Mouse (Mus musculus) lung, embryonic 15.5 days (tissue): ENCODE data around the gene Galm. TPM values are rescaled to one million over a fixed set of nuclear protein-coding genes. Genes with fewer than 3 reads are reported as not detected.

Experiments used
- ATAC-seq: fragments of 200-750 bp; cut with Nextera tagmentation; 2 replicates; pipeline ENCODE4 v1.8.0; 2017; ENCODE audit warnings: moderate number of reproducible peaks, borderline replicate concordance; ENCODE audit not compliant: low FRiP score, low TSS enrichment; ENCODE audit errors: extremely low read depth
- H3K27ac ChIP-seq: fragments of 300-500 bp; sonication (generic); 2 replicates; pipeline ENCODE4 v1.5.1; 2015; ENCODE audit warnings: moderate library complexity, mild to moderate bottlenecking, inconsistent platforms
- H3K27me3 ChIP-seq: fragments of 300-500 bp; sonication (generic); 2 replicates; pipeline ENCODE4 v1.6.1; 2015; ENCODE audit warnings: inconsistent platforms
- H3K36me3 ChIP-seq: fragments of 300-500 bp; sonication (generic); 2 replicates; pipeline ENCODE4 v1.6.1; 2015; ENCODE audit warnings: inconsistent platforms
- H3K4me1 ChIP-seq: fragments of 300-500 bp; sonication (generic); 2 replicates; pipeline ENCODE4 v1.6.1; 2015; ENCODE audit warnings: inconsistent platforms
- H3K4me2 ChIP-seq: fragments of 300-500 bp; sonication (generic); 2 replicates; pipeline ENCODE4 v1.6.1; 2015; ENCODE audit warnings: inconsistent platforms, mild to moderate bottlenecking, moderate library complexity
- H3K4me3 ChIP-seq: fragments of 300-500 bp; sonication (generic); 2 replicates; pipeline ENCODE4 v1.5.1; 2015; ENCODE audit warnings: mild to moderate bottlenecking, inconsistent platforms
- H3K9ac ChIP-seq: fragments of 300-500 bp; sonication (generic); 2 replicates; pipeline ENCODE4 v1.6.1; 2015; ENCODE audit warnings: inconsistent platforms
- H3K9me3 ChIP-seq: fragments of 300-500 bp; sonication (generic); 2 replicates; pipeline ENCODE4 v1.6.1; 2016; ENCODE audit warnings: inconsistent platforms
- WGBS: fragments of 180-500 bp; shearing (Covaris S2); methylation state at CpG from one replicate; pipeline ENCODE4 v1.1.7; 2015; 5-methylcytosine and 5-hydroxymethylcytosine counted together
- polyA plus RNA-seq: library from polyadenylated mRNA; unstranded; fragments of >200 nt; fragmentation: Nextera tagmentation; extraction: Ambion mirVana; gene quantifications from 2 replicates; pipeline ENCODE4 v1.2.1, GENCODE M21; 2015

The Galm gene
- polyA plus RNA-seq, 1 experiment from 2014 or later, result 19.4 TPM

DNA sequence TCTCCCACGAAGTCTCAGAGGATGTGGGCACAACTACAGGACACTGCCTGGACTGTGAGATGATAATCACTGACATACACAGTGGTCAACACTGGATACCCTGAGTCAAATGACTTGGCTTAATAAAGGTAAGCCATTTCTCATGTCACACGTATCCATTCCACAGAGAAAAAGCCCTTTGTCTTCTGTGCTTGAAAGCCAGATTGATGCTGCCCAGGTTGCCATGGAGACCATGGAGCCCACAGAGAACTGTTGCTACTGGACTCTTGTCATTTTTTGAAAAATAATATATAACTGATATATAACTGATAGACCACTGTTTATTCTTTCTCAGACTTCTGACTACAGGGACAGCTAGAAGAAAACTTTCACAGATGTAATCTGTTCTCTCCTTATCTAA lies 30.1 kb upstream of the Galm start:
- no peak for ATAC-seq
- H3K9ac ChIP-seq, result no peak overlapping the region
- H3K4me3 ChIP-seq, result no peak overlapping the region
- H3K27ac ChIP-seq, result no peak overlapping the region
- H3K4me1 ChIP-seq, result 0 out of 2 replicates have a peak, but pooled peaks cover 9% of the 10 kb centered on the region
- no peaks in the 10 kb centered on the region for H3K27me3 ChIP-seq
- H3K36me3 ChIP-seq, result no peaks in the 10 kb centered on the region
- WGBS, result 23% methylated on average over 2 of the region's 2 CpGs
- no peak overlapping the region for H3K4me2 ChIP-seq
- H3K9me3 ChIP-seq, result no peaks in the 10 kb centered on the region

- Histone ChIP-seq H3K27me3 (no peaks in the 10 kb centered on the region), H3K4me2 (no peak overlapping the region), H3K9me3 (no peaks in the 10 kb centered on the region), H3K4me1 (0 out of 2 replicates have a peak, but pooled peaks cover 9% of the 10 kb centered on the region), H3K27ac (no peak overlapping the region), H3K9ac (no peak overlapping the region), H3K4me3 (no peak overlapping the region), H3K36me3 (no peaks in the 10 kb centered on the region)
- WGBS, result 73% methylated on average over 6 of the region's 6 CpGs
- no peak for ATAC-seq
Measured at GRCm38 (mm10) chr17:80099823-80100222, 27.4 kb upstream of the Galm start.

DNA sequence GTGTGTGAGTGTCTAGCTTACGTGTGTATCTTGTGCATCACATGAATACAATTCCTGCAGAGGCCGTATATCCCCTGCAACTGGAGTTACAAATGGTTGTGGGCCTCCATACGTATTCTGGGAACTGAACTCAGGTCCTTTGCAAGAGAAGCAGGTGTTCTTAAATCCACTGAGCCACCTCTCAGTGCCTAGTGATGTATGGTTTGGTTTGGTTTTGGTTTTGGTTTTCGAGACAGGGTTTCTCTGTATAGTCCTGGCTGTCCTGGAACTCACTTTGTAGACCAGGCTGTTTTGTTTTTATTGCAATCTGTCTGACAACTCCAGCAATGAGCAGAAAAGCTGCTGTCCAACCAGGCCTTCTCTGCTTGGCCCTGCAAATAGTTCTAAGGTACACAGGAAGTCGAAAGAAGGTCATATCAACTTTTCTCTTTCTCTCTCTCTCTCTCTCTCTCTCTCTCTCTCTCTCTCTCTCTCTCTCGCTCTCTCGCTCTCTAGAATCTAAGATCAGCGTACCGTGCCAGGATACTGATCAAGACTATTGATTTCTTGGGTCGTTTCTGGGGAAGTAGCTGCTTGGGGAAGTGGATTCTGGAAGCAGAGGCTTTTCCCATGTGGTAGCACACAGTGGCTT lies 21.8 kb upstream of the Galm start:
- Histone ChIP-seq H3K36me3 (no peaks in the 10 kb centered on the region), H3K27me3 (no peaks in the 10 kb centered on the region), H3K27ac (no peak overlapping the region), H3K4me3 (no peak overlapping the region), H3K4me1 (no peaks in the 10 kb centered on the region), H3K9me3 (no peaks in the 10 kb centered on the region), H3K4me2 (no peak overlapping the region), H3K9ac (no peak overlapping the region)
- no peak for ATAC-seq
- 74% methylated on average over 10 of the region's 10 CpGs for whole genome bisulfite sequencing

GRCm38 (mm10) chr17:80112665-80113305 lies 14.5 kb upstream of the Galm start:
- Histone ChIP-seq H3K4me1 (peaks cover 8% of the 10 kb centered on the region; the same call in 1 of the 2 replicates), H3K36me3 (no peaks in the 10 kb centered on the region), H3K4me2 (no peak overlapping the region), H3K9ac (no peak overlapping the region), H3K4me3 (no peak overlapping the region), H3K27ac (no peak overlapping the region), H3K27me3 (no peaks in the 10 kb centered on the region), H3K9me3 (no peaks in the 10 kb centered on the region)
- no peak for ATAC-seq
- WGBS, result 58% methylated on average over 5 of the region's 5 CpGs

GRCm38 (mm10) chr17:80113468-80113867 lies 13.8 kb upstream of the Galm start:
- Histone ChIP-seq H3K4me1 (peaks cover 8% of the 10 kb centered on the region; the same call in 1 of the 2 replicates), H3K27ac (no peak overlapping the region), H3K36me3 (no peaks in the 10 kb centered on the region), H3K4me2 (no peak overlapping the region), H3K4me3 (no peak overlapping the region), H3K9me3 (no peaks in the 10 kb centered on the region), H3K9ac (no peak overlapping the region), H3K27me3 (no peaks in the 10 kb centered on the region)
- ATAC-seq, result no peak
- 87% methylated on average over 4 of the region's 4 CpGs for WGBS

GRCm38 (mm10) chr17:80120396-80120795 lies 6.9 kb upstream of the Galm start:
- WGBS, result 86% methylated on average over 3 of the region's 3 CpGs
- Histone ChIP-seq H3K4me1 (peaks cover 8% of the 10 kb centered on the region; the same call in 1 of the 2 replicates), H3K4me3 (no peak overlapping the region), H3K9ac (no peak overlapping the region), H3K36me3 (no peaks in the 10 kb centered on the region), H3K27me3 (no peaks in the 10 kb centered on the region), H3K4me2 (no peak overlapping the region), H3K27ac (no peak overlapping the region), H3K9me3 (no peaks in the 10 kb centered on the region)
- no peak for ATAC-seq

- no peak overlapping the region for H3K27ac ChIP-seq
- no peaks in the 10 kb centered on the region for H3K9me3 ChIP-seq
- H3K4me1 ChIP-seq, result peaks cover 3% of the 10 kb centered on the region; the same call in 1 of the 2 replicates
- H3K36me3 ChIP-seq, result no peaks in the 10 kb centered on the region
- no peak overlapping the region for H3K9ac ChIP-seq
- 54% methylated on average over 1 of the region's 1 CpGs for WGBS
- H3K4me3 ChIP-seq, result no peak overlapping the region
- no peak overlapping the region for H3K4me2 ChIP-seq
- H3K27me3 ChIP-seq, result no peaks in the 10 kb centered on the region
- no peak for ATAC-seq
Measured at GRCm38 (mm10) chr17:80121833-80122232, 5.4 kb upstream of the Galm start.

- 73% methylated on average over 5 of the region's 5 CpGs for WGBS
- no peak for ATAC-seq
- peaks cover 13% of the 10 kb centered on the region for H3K4me1 ChIP-seq
- no peak overlapping the region for H3K27ac ChIP-seq
- no peak overlapping the region for H3K4me3 ChIP-seq
- H3K27me3 ChIP-seq, result no peaks in the 10 kb centered on the region
- no peak overlapping the region for H3K4me2 ChIP-seq
- no peaks in the 10 kb centered on the region for H3K36me3 ChIP-seq
- H3K9me3 ChIP-seq, result no peaks in the 10 kb centered on the region
- H3K9ac ChIP-seq, result no peak overlapping the region
Measured at GRCm38 (mm10) chr17:80124985-80125750, 2.1 kb upstream of the Galm start.

GRCm38 (mm10) chr17:80126166-80126565 lies 1.1 kb upstream of the Galm start:
- no peaks in the 10 kb centered on the region for H3K36me3 ChIP-seq
- no peak overlapping the region for H3K4me2 ChIP-seq
- peaks cover 13% of the 10 kb centered on the region for H3K4me1 ChIP-seq
- no peak overlapping the region for H3K27ac ChIP-seq
- H3K9me3 ChIP-seq, result no peaks in the 10 kb centered on the region
- no peaks in the 10 kb centered on the region for H3K27me3 ChIP-seq
- no peak overlapping the region for H3K4me3 ChIP-seq
- no peak for ATAC-seq
- no peak overlapping the region for H3K9ac ChIP-seq
- WGBS, result 70% methylated on average over 6 of the region's 6 CpGs

DNA sequence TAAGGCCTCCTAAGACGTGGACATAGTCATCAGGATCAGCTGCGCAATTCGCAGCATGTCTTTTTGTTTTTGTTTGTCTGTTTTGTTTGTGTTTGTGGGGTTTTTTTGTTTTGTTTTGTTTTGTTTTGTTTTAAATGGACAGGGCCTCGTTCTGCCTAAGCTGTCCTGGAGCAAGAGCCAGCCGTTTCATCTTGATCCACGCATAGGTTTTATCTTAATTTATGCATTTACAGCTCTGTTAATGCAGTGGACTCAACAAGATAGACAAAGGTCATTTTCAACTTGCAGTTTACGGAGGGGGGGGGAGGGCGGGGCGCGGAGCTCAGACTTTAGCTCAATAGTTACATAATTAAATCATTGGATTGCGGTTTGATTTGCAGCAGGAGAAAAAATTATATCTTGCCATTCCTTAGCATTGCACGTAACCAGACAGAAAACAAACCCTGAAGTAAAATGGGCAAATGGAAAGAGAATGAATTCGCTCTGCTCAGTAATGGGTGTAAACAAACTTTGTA lies 1.3 kb downstream of the Galm start:
- WGBS, result 66% methylated on average over 13 of the region's 13 CpGs
- Histone ChIP-seq H3K4me1 (peaks cover 13% of the 10 kb centered on the region), H3K4me3 (peak overlapping the region; percentile 56), H3K9ac (no peak overlapping the region; the same call in 1 of the 2 replicates), H3K27me3 (no peaks in the 10 kb centered on the region), H3K9me3 (no peaks in the 10 kb centered on the region), H3K27ac (peak overlapping the region; percentile 86), H3K36me3 (no peaks in the 10 kb centered on the region), H3K4me2 (peak overlapping the region; percentile 82)
- no peak for ATAC-seq

DNA sequence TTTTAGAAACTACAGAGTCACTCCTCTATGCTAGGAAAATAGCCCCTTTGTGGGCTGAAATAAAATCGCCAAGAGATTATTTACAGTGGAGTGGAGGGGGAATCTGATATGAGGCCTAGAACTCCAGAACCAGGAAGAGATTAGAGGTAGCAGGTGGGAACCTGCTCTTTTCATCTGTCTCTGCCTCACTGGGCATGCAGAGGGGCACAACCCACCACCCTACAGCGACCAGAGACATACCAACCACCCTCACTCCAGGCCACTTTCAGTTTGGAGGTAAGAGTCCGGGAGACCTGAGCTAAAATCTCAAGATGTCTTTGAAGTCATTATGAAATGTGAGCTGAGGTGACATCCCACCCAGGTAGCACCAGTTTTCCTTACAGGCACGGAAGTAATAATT lies 2.1 kb downstream of the Galm start:
- Histone ChIP-seq H3K4me2 (no peak overlapping the region), H3K36me3 (no peaks in the 10 kb centered on the region), H3K4me3 (no peak overlapping the region), H3K9me3 (no peaks in the 10 kb centered on the region), H3K4me1 (peaks cover 13% of the 10 kb centered on the region), H3K9ac (no peak overlapping the region), H3K27ac (no peak overlapping the region), H3K27me3 (no peaks in the 10 kb centered on the region)
- WGBS, result 75% methylated on average over 4 of the region's 4 CpGs
- ATAC-seq, result no peak
